Mouse (Mus musculus): ENCODE measurements around the gene Plxna4.

Gene Plxna4

GRCm38 (mm10) chr6:32251674-32252073 lies 336.3 kb downstream of the Plxna4 start:
- CTCF ChIA-PET, result interaction anchor here (0.7 kb wide), 1 partner anchor 45 kb away, joined by 3 read pairs; no protein-coding TSS in a partner anchor

GRCm38 (mm10) chr6:32246036-32246435 lies 342.0 kb downstream of the Plxna4 start:
- CTCF ChIA-PET, result no interaction called here

- CTCF ChIA-PET, result no interaction called here
Observed at GRCm38 (mm10) chr6:32243040-32243439, 345.0 kb downstream of the Plxna4 start.

GRCm38 (mm10) chr6:32231383-32231782 lies 356.6 kb downstream of the Plxna4 start:
- CTCF ChIA-PET, result no interaction called here

- CTCF ChIA-PET, result no interaction called here
Observed at GRCm38 (mm10) chr6:32226636-32227035, 361.4 kb downstream of the Plxna4 start.

GRCm38 (mm10) chr6:32224007-32224703 lies 363.8 kb downstream of the Plxna4 start:
- CTCF ChIA-PET, result no interaction called here

- CTCF ChIA-PET, result no interaction called here
Observed at GRCm38 (mm10) chr6:32220765-32221164, 367.2 kb downstream of the Plxna4 start.

- CTCF ChIA-PET, result no interaction called here
Observed at GRCm38 (mm10) chr6:32218544-32218943, 369.4 kb downstream of the Plxna4 start.

GRCm38 (mm10) chr6:32212439-32212838 lies 375.6 kb downstream of the Plxna4 start:
- CTCF ChIA-PET, result no interaction called here

GRCm38 (mm10) chr6:32210139-32210538 lies 377.9 kb downstream of the Plxna4 start:
- CTCF ChIA-PET, result no interaction called here

- CTCF ChIA-PET, result no interaction called here
Observed at GRCm38 (mm10) chr6:32208951-32209350, 379.0 kb downstream of the Plxna4 start.

- CTCF ChIA-PET, result no interaction called here
Observed at GRCm38 (mm10) chr6:32204253-32204652, 383.7 kb downstream of the Plxna4 start.

- CTCF ChIA-PET, result no interaction called here
Observed at GRCm38 (mm10) chr6:32203389-32203788, 384.6 kb downstream of the Plxna4 start.

GRCm38 (mm10) chr6:32202664-32203192 lies 385.3 kb downstream of the Plxna4 start:
- CTCF ChIA-PET, result no interaction called here

GRCm38 (mm10) chr6:32201506-32201905 lies 386.5 kb downstream of the Plxna4 start:
- CTCF ChIA-PET, result no interaction called here

GRCm38 (mm10) chr6:32199616-32200015 lies 388.4 kb downstream of the Plxna4 start:
- CTCF ChIA-PET, result no interaction called here

GRCm38 (mm10) chr6:32196913-32197312 lies 391.1 kb downstream of the Plxna4 start:
- CTCF ChIA-PET, result no interaction called here

- CTCF ChIA-PET, result no interaction called here
Observed at GRCm38 (mm10) chr6:32193046-32193445, 394.9 kb downstream of the Plxna4 start.

GRCm38 (mm10) chr6:32184402-32184985 lies 403.5 kb downstream of the Plxna4 start:
- CTCF ChIA-PET, result no interaction called here

GRCm38 (mm10) chr6:32183651-32184185 lies 404.3 kb downstream of the Plxna4 start:
- CTCF ChIA-PET, result no interaction called here

- CTCF ChIA-PET, result no interaction called here
Observed at GRCm38 (mm10) chr6:32180012-32180358, 408.0 kb downstream of the Plxna4 start.

GRCm38 (mm10) chr6:32179346-32180011 lies 408.5 kb downstream of the Plxna4 start:
- CTCF ChIA-PET, result interaction anchor here (0.7 kb wide), 1 partner anchor 122 kb away, joined by 6 read pairs; no protein-coding TSS in a partner anchor

GRCm38 (mm10) chr6:32177905-32178304 lies 410.1 kb downstream of the Plxna4 start:
- CTCF ChIA-PET, result no interaction called here
